Mouse (Mus musculus): ENCODE measurements around the gene Oit3.
"Not testable (repeated sequence)": the region's sequence is repeated elsewhere in the genome, so short reads cannot be mapped to it uniquely, and the experiment has no call there.

The Oit3 gene

GRCm38 (mm10) chr10:59430701-59431218, 10.8 kb downstream of the Oit3 start:
- in situ Hi-C loops (cut with MboI, MseI) = no loop called here

- in situ Hi-C loops (cut with MboI, MseI) = loop anchor here in 1 of 2 experiments (10.0 kb wide), 1 partner anchor 1625 kb away; no protein-coding TSS in a partner anchor
Observed at GRCm38 (mm10) chr10:59429448-59430135, 12.0 kb downstream of the Oit3 start.

GRCm38 (mm10) chr10:59426371-59426770, 15.2 kb downstream of the Oit3 start:
- in situ Hi-C loops (cut with MboI, MseI) = loop anchor here in 1 of 2 experiments (10.0 kb wide), 1 partner anchor 1628 kb away; no protein-coding TSS in a partner anchor

- in situ Hi-C loops (cut with MboI, MseI) = loop anchor here in 1 of 2 experiments (10.0 kb wide), 1 partner anchor 1629 kb away; no protein-coding TSS in a partner anchor
Observed at GRCm38 (mm10) chr10:59425369-59425768, 16.2 kb downstream of the Oit3 start.

- in situ Hi-C loops (cut with MboI, MseI) = loop anchor here in 1 of 2 experiments (10.0 kb wide), 1 partner anchor 1630 kb away; no protein-coding TSS in a partner anchor
Observed at GRCm38 (mm10) chr10:59424453-59424852, 17.1 kb downstream of the Oit3 start.

- in situ Hi-C loops (cut with MboI, MseI) = no loop called here
Observed at GRCm38 (mm10) chr10:59419516-59419915, 22.1 kb downstream of the Oit3 start.

GRCm38 (mm10) chr10:59416623-59417022, 25.0 kb downstream of the Oit3 start:
- in situ Hi-C loops (cut with MboI, MseI) = no loop called here

- in situ Hi-C loops (cut with MboI, MseI) = no loop called here
Observed at GRCm38 (mm10) chr10:59413711-59414110, 27.9 kb downstream of the Oit3 start.

GRCm38 (mm10) chr10:59410264-59410663, 31.3 kb downstream of the Oit3 start:
- in situ Hi-C loops (cut with MboI, MseI) = no loop called here

GRCm38 (mm10) chr10:59408499-59408898, 33.1 kb downstream of the Oit3 start:
- in situ Hi-C loops (cut with MboI, MseI) = no loop called here

- in situ Hi-C loops (cut with MboI, MseI) = no loop called here
Observed at GRCm38 (mm10) chr10:59403793-59404149, 37.8 kb downstream of the Oit3 start.

GRCm38 (mm10) chr10:59402899-59403792, 38.4 kb downstream of the Oit3 start, which contains the start of gene Pla2g12b:
Pla2g12b (plus strand) TSS chr10:59403660.
- in situ Hi-C loops (cut with MboI, MseI) = no loop called here

- in situ Hi-C loops (cut with MboI, MseI) = not testable (repeated sequence)
Observed at GRCm38 (mm10) chr10:59395461-59395860, 46.1 kb downstream of the Oit3 start, which contains the start of gene Gm10273. Gm10273 (plus strand) TSS chr10:59395632.

- in situ Hi-C loops (cut with MboI, MseI) = no loop called here
Observed at GRCm38 (mm10) chr10:59391907-59392306, 49.7 kb downstream of the Oit3 start.

GRCm38 (mm10) chr10:59389652-59390051, 51.9 kb downstream of the Oit3 start:
- in situ Hi-C loops (cut with MboI, MseI) = no loop called here

GRCm38 (mm10) chr10:59386951-59387350, 54.6 kb downstream of the Oit3 start:
- in situ Hi-C loops (cut with MboI, MseI) = no loop called here

- in situ Hi-C loops (cut with MboI, MseI) = not testable (repeated sequence)
Observed at GRCm38 (mm10) chr10:59381563-59381962, 60.0 kb downstream of the Oit3 start.

GRCm38 (mm10) chr10:59380411-59380821, 61.2 kb downstream of the Oit3 start:
- in situ Hi-C loops (cut with MboI, MseI) = no loop called here

- in situ Hi-C loops (cut with MboI, MseI) = no loop called here
Observed at GRCm38 (mm10) chr10:59379927-59380326, 61.7 kb downstream of the Oit3 start.

- in situ Hi-C loops (cut with MboI, MseI) = no loop called here
Observed at GRCm38 (mm10) chr10:59378728-59379127, 62.9 kb downstream of the Oit3 start.

- in situ Hi-C loops (cut with MboI, MseI) = no loop called here
Observed at GRCm38 (mm10) chr10:59377906-59378305, 63.7 kb downstream of the Oit3 start.
